Mouse (Mus musculus) urinary bladder, postnatal 25 days (tissue): ENCODE measurements around the gene Arpin.

ENCODE experiments used
- DNase-seq: peaks from one replicate; pipeline ENCODE4 v3.0.0; 2022; ENCODE audit warnings: low spot score

Gene Arpin

DNA sequence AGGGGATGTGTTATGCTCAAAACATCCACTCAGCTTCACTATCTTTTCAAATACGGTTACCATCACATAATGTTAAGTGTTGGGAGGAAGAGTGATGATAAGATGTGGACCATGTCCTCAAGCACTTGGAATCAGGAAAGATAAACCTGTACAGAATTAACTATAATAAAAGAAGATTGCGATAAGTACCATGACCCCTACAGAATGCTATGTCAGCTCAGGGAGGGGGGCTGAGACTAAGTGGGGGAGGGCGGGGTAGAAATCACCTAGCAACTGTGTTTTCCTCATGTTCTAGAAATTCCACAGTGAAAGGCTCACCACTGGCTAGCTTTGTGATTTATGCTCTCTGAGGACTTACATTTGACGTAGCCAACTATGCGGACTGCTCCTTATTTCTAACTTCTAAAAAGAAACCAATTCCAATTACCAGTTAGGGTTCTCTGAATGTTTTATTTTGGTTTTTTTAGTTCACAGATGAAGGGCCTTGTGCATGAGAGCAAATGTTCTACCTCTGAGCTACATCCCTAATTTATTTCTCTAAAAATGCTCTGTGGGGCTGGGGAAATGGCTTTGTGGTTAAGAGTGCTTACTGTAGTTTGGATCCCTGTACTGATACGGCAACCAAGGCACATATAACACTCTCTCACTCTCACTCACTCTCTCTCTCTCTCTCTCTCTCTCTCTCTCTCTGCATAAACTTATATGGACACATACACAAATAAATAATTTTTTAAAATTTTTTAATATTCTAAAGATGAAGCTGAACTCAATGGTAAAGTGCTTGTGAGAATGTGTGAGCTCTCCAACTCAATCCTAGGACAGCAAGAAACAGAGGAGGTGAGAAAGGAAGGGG is 42.4 kb downstream of the Arpin start:
- no peak for DNase-seq

DNA sequence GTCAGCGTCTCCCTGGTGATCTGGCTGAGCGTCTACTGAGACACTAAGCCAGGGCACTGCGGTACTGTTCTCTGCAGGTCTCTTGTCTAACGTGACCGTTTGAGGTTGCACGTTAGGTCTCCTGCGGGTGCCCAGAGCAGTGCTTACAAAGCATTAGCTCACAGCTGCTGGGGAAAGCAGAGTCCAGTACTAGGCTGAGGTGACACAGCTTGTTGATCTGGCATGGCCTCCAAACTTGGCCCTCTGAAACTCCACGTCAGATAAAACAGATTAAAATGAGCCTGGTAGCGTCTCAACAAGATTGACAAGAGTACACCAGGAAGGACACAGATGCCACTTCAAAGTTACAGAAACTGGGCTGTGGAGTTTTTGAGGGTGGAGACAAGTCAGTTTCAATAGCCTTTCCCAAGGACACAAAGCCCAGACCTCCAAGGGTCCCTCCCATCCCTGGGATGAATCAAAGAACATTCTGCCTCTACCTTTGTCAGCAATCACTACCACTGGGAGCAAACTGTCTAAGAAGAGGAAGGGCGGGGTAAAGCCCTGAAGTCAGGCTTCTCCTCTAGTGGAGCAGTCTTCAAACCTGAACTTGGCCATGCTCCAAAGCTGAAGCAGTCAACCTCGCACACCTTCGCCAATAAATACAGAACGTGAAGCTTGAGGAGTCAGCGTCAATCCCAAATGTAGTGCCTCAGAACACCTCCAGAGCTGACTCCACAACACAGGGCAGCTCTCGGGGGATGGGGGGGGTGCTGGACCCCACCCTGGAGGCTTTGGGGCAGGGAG is 44.5 kb downstream of the Arpin start:
- no peak for DNase-seq

DNA sequence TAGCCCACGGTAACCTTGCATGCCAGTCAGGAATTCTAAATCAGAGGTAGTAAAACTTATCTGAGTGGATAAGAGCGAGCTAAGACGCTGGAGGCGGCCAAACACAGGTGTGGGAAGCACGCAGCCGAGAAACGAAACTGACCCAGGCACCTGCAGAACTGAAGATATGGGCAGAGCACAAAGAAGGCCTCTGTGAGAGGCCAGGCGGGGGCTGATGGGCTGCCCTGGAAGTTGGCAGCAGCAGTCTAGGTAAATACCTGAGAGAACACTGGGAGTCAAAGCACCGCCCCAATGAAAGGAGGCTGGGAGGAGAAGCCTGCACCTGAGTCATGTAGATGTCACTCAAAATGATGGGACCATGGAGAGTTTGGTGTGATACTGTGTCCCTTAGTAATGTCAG is 46.6 kb downstream of the Arpin start:
- DNase-seq, result no peak

DNA sequence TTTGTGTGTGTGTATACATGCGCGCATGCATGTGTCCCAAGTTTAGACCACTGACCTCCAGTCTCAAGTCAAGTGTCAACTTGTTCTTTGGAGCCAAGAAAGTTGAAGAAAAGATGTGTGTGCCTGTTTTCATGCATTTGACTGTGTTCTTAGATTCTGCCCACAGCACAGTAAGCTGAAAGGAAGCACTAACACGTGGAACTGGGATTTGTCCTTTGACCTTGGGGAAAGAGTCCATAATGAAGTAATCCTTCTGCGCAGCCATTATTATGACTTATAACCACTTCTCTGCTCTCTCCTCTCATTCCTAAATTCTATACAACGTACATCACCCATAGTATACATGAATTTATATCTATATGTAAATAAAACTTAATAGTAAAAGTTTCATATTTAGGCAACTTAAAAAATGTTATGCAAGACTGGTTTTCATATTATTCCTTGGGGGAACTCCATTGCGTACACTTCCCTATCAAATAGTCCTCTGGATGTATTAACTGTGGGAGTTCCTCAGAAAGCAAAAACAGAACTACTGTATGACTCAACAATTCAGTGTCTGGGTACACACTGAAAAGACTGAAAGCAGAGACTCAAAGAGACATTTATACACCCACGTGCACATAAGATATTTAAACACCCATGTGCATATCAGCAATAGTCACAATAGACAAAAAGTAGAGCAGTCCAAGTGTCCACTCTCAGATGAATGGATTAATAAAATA is 51.4 kb downstream of the Arpin start:
- no peak for DNase-seq

DNA sequence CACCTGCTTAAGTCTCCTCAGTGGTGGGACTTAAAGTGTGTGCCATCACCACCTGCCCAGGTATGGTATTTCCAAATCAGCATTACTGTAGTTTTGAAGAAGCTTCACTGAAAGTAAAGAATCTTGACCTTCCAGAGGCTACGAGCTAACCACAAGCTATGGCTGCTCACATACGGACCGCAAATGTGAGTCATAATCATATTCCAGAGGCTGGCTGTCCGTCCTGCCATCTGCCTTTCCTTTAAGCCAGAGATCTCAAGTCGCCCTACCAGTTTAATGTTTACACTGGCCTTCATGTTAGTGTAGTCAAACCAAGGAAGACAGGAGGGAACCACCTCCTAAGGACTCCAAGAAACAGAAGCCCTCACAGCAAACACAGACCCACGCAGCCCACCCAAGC is 53.3 kb downstream of the Arpin start:
- no peak for DNase-seq

DNA sequence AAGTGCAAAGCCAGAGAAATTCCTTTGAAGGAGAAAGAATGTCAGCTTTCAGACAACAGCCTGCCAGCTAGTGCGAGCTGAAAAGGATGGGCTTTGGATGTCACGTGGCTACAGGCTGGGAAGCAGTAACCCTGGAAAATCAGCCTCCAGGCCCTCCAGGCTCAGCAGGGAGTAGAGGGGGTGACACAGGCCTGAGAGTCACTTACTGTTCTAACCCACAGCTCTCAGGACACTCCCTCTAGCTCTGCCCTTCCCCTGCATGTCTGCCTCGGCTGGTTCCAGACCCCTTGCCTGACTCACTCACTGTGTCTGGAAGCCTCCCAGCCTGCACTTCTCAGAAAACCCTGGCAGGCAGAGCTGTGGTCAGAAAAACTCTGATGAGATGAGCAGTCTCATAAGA is 54.2 kb downstream of the Arpin start:
- peak; percentile 21 for DNase-seq

DNA sequence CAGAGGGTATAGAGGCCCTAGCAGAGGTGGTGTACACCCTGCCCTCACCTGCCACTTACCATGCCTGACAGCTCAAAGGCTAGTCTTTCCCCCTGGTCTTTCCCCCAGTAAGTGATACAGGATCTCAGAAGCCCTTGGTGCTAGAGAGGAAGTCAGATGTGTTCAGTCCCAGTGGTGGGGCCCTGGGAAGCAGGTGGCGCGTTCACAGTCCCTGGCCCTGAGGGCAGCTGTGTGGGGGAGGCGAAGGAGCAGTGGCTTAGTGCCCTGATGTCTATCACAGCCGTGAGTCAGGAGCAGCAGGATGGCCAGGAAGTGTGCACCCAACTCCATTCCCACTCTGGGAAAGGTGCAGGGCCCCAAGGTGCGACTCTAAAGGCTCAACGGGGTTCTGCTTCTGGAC is 55.1 kb downstream of the Arpin start:
- DNase-seq, result no peak

DNA sequence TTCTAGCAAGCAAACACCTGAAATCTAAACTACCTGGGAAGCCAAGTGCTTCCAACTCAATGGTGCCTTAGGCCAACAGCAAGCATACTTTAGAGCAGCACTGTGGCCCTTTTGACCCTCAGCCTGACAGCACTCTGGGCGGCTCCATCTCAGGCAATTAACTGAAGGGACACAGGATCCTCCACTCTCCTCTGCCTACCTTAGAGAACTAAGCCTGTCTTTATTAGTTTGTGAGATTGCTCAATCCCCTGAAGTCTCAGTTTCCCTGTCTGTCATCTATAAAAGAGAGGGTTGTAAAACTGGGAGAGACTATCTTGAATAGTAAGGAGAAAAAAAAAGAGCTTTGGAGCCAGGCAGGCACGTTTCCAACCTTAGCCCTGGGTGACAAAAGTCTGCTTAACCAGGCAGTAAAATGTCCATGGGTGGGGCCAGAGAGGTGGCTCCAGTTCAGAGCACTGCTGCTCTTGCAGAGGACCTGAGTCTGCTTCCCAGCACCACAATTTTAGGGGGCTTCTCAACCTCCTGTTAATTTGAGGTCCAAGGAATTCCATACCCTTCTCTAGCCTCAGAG is 56.6 kb downstream of the Arpin start:
- no peak for DNase-seq
